Mouse (Mus musculus) testis, postnatal 10 days (tissue): Measurements from ENCODE around the gene Slc24a4.

ENCODE experiments used
- DNase-seq: peaks from one replicate; pipeline ENCODE4 v3.0.0; 2021; ENCODE audit warnings: low spot score

Gene Slc24a4

GRCm38 (mm10) chr12:102308457-102309011, 180.0 kb downstream of the Slc24a4 start:
- peak; percentile 63 for DNase-seq

GRCm38 (mm10) chr12:102309099-102309799, 180.7 kb downstream of the Slc24a4 start:
- no peak for DNase-seq

GRCm38 (mm10) chr12:102309800-102310195, 181.3 kb downstream of the Slc24a4 start:
- no peak for DNase-seq

GRCm38 (mm10) chr12:102310261-102310660, 181.7 kb downstream of the Slc24a4 start:
- DNase-seq, result no peak

- no peak for DNase-seq
Measured at GRCm38 (mm10) chr12:102311454-102311853, 182.9 kb downstream of the Slc24a4 start.
